Mouse (Mus musculus): Measurements from ENCODE around the gene Olr1.

GRCm38 (mm10) chr6:129547277-129547676 lies 40.3 kb upstream of the Olr1 start:
- no peak for TF ChIP-seq CTCF (conservative IDR thresholded peaks at IDR 0.05 in 1 of 2, IDR thresholded peaks at IDR 0.05 in 1 of 2; ENCODE audit: low read depth in 2 of 2, low read length in 2 of 2)
- no peak for TF ChIP-seq ZC3H11A (IDR thresholded peaks at IDR 0.05; ENCODE audit: low read depth, low read length)
- no peak; the same call in 1 of the 2 replicates for TF ChIP-seq MAX (IDR thresholded peaks at IDR 0.05; ENCODE audit: low read length)
- no peak for TF ChIP-seq TBP (conservative IDR thresholded peaks at IDR 0.05; ENCODE audit: low read depth, low read length)
- no peak for TF ChIP-seq ZNF384 (IDR thresholded peaks at IDR 0.05; ENCODE audit: low read depth, low read length)
- TF ChIP-seq JUND (conservative IDR thresholded peaks at IDR 0.05; ENCODE audit: low read depth, low read length) = no peak
- no peak for TF ChIP-seq NELFE (IDR thresholded peaks at IDR 0.05; ENCODE audit: low read depth, low read length)
- no peak for TF ChIP-seq RCOR1 (conservative IDR thresholded peaks at IDR 0.05; ENCODE audit: low read depth, low read length)
- no peak for TF ChIP-seq ZKSCAN1 (IDR thresholded peaks at IDR 0.05; ENCODE audit: borderline replicate concordance, low read depth, low read length)
- no peak for TF ChIP-seq CHD2 (IDR thresholded peaks at IDR 0.05; ENCODE audit: low read length)
- peak; percentile 84 for TF ChIP-seq USF2 (conservative IDR thresholded peaks at IDR 0.05; ENCODE audit: low read depth, low read length)
- TF ChIP-seq POLR2A (IDR thresholded peaks at IDR 0.05; ENCODE audit: low read depth, low read length) = no peak
- TF ChIP-seq GABPA (IDR thresholded peaks at IDR 0.05; ENCODE audit: insufficient replicate concordance, low read depth, low read length) = no peak
- TF ChIP-seq E2F4 (IDR thresholded peaks at IDR 0.05; ENCODE audit: insufficient replicate concordance, low read depth, low read length) = no peak
